Mouse (Mus musculus): ENCODE results near the gene Cab39.

Cab39 gene

DNA sequence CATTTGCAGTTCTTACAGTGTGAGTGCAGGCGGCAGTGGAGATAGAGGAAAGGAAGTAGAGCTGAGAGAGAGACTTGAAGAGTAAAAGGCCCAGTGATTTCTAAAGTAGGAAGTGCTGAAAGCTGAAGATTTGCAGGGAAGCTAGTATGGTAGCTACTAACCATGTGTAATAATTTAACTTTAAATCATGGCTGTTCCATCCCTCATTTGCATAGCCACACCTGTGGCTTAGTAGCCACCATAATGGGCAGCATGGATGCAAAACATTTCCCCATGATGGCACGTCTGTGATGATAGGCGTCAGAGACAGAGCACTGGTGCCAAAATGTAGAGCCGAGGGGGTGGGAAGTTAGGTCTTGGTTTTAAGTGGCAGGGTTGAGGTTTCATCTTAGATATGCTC, 47.2 kb downstream of the Cab39 start:
- in situ Hi-C loops (cut with MboI, MseI), result no loop called here

DNA sequence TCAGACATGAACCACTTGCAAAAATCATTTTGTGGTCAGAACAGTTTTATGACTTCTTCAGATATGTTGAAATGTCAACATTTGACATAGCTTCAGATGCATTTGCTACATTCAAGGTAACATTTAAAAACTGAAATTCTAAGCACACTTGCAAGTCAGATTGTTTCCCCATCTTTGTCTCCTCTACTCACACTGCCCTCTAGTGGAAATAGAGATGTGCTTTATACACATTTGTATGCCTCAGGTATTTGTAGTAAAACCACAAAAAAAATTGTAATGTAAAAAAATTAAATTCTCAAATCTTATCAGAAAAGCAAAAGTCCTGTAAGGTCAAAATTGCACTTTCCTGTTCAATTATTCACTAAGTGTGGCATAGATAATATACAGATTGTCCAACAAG, 49.0 kb downstream of the Cab39 start:
- in situ Hi-C loops (cut with MboI, MseI), result no loop called here

DNA sequence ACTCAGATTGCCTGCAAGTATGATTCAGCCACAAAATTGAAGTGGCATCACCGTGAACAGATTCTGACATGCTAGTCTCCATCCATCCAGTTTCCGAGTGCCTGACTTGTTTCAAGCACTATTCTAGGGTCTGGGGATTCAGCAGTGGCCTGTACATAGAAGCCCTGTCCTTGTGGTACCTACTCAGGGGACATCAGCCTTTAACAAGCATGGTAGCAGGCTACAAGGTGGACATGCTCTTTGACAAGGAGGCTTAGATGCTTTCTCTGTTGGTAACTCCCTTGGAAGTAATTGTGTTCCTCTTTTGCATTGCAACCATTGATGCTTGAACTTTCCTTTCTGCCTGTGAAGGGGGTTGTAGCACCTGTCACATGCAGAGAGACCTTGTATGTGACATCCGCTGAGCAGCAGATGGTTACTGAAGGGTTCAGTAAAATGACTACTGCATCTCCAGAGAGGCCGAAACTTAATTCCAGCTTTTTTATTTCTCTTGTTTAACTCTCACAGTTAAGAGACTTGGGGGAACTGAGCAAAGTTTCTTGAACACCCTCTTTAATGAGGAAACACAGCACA, 50.1 kb downstream of the Cab39 start:
- in situ Hi-C loops (cut with MboI, MseI), result no loop called here

DNA sequence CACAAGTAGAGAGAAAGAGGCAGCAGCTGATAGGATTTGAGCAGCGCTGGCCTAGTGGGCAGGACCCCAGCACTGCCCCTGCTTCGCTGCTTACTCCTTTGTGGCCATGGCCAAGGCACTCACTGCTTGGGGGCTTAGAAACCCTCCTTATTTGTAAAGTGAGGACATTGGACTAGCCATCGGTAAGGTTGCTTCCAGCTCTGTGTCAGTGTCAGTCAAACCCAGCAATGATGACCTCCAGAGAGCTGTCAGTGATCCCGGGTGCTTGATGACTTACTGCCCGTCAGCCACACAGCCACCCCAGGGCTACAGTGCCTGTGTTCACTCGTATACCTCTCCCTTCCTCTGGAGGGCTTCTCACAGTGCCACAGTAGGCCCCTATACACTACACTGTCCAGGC, 51.7 kb downstream of the Cab39 start:
- in situ Hi-C loops (cut with MboI, MseI), result no loop called here

DNA sequence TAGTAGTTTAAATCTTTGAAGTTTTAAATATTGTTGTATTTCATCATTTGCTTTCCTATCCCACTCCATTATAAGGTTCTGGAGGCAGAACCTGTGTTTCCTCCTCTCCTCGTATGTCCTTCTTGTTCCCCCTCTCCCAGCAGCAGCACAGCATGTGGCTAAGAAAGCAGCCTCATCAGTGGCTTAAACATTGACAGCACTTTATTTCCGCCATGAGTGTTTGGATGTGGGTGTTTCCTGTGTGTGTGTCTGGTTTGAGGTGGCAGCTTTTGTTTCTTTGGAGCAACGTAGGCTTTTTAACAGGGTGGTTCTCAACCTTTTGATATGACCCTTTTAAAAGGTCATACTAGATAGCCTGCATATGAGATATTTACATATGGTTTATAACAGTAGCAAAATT, 52.2 kb downstream of the Cab39 start:
- in situ Hi-C loops (cut with MboI, MseI), result no loop called here

DNA sequence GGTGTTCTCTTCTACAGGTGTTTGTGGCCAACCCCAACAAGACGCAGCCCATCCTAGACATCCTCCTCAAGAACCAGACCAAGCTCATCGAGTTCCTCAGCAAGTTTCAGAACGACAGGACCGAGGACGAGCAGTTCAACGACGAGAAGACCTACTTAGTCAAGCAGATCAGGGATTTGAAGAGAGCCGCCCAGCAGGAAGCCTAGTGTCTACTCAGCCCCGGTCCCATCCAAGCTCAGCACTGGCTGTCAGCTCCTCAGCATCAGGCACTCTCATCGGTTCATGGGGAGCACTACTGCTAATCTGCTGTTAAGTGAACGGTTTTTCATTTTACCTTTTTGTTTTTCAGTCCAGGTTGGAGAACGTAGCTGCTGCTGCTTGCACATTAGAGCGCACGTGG, 55.8 kb downstream of the Cab39 start:
- in situ Hi-C loops (cut with MboI, MseI), result no loop called here

DNA sequence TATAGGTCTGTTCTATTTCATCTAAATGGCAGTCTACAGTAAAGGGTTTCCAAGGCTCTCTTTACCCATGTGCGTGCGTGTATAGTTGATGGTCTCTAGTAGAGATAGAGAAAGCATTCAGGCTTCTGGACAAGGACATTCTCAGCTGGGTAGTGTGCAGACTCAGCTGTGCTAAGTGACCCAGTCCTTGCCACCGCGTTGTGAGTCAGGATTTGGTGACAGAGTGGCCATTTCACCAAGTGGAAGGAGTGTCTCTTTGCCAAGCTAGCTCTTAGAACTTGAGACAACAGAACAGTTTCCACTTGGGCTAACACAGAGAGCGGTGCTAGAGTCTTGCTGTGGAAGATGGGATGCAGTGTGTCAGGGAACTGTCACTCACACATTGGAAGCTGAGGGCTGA, 57.6 kb downstream of the Cab39 start:
- in situ Hi-C loops (cut with MboI, MseI), result loop anchor here (5.0 to 25.0 kb wide), 3 partner anchors 41 to 739 kb away; partner anchors contain the start of genes A530032D15Rik (in 1 of the 2), Gm10553 (in 1 of the 2) and Itm2c (in 1 of the 2)

DNA sequence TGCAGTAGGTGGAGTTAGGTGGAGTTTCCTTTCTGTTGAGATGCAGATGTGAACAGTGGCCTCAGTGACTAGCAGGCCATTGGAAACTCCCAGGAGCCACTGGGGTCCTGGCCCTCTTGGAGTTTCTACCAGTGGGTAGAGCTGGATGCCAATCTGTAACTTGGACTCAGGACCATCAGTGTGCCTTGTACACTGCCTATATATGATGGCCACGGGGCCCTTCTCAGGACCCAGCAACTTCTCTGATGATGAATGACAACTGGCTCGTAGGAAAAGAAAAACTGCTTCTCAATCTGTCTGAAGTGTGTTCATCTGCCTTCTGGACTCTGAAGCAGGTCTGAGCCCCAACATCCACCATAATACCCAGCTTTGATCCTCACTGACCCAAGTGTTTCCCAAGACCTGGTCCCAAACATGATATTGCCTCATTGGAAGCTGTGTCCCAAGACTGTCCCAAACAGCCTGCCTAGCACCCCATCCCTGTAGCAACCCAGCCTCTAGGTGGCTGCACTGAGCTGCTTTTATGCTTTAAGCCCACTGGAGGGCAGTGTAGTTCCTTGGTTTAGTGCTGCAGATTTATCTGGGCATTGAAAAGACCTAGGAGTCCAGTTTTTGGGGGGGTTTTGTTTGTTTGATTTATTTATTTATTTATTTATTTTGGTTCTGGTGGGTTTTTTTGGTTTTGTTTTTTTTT, 59.9 kb downstream of the Cab39 start:
- in situ Hi-C loops (cut with MboI, MseI), result loop anchor here (5.0 to 25.0 kb wide), 3 partner anchors 39 to 741 kb away; partner anchors contain the start of genes A530032D15Rik (in 1 of the 2), Gm10553 (in 1 of the 2) and Itm2c (in 1 of the 2)

DNA sequence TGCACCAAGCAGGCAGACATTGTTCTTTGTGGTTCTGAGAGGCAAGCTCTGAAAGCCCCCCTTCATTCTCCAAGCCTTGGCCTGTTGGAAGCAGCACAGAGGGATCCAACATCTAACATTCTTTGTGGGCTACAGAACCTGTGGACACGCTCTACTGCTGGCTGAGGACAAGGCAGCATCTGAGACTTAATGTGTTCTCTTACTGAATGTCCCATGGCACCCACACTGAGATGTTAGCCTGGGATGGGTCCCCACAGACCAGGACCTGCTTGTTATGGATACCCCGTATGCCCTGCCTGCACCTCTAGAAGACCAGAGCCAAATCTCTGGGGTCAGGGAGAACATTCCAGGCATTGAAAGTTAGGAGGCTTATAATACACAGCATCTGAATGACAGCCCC, 60.6 kb downstream of the Cab39 start:
- in situ Hi-C loops (cut with MboI, MseI), result loop anchor here (5.0 to 25.0 kb wide), 3 partner anchors 38 to 742 kb away; partner anchors contain the start of genes A530032D15Rik (in 1 of the 2), Gm10553 (in 1 of the 2) and Itm2c (in 1 of the 2)

DNA sequence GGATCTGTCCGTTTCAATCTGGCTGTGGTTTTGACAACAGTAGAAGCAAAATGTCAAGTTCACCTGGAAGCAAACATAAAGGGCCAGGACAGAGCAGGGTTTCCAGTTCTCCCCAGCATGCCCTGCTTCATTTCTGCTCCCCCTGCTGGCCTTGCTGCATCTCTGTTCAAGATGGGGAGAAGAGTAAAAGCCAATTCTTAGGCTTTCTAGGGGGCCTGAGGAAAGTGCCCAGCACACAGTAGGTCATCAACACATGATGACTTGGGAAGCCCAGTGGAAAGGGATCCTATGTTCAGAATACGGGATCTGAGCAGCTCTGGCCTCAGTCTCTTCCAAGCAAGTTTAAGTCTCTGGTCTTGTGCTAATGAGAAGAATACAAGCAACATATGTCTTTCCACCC, 61.2 kb downstream of the Cab39 start:
- in situ Hi-C loops (cut with MboI, MseI), result loop anchor here (5.0 to 25.0 kb wide), 3 partner anchors 38 to 742 kb away; partner anchors contain the start of genes A530032D15Rik (in 1 of the 2), Gm10553 (in 1 of the 2) and Itm2c (in 1 of the 2)

DNA sequence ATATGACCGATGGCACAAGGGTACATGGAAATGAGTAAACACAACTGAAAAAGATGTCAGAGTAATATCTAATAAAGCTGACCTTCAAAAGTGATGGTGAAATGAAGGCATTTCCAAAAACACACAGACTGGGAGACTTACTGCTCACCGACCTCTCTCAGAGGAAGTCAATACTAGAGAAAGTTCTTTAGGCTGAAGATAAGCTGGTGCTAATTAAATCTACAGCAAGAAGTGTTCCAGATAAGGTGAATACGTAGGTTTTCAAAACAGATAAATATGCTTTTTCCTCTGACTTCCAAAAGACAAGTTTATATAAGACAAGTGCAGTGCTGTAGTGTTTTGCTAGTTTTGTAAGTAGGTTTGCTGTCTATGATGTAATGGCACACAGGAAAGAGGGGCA, 63.0 kb downstream of the Cab39 start:
- in situ Hi-C loops (cut with MboI, MseI), result loop anchor here (5.0 to 25.0 kb wide), 3 partner anchors 66 to 744 kb away; partner anchors contain the start of genes A530032D15Rik (in 1 of the 2) and Gm10553 (in 1 of the 2)

DNA sequence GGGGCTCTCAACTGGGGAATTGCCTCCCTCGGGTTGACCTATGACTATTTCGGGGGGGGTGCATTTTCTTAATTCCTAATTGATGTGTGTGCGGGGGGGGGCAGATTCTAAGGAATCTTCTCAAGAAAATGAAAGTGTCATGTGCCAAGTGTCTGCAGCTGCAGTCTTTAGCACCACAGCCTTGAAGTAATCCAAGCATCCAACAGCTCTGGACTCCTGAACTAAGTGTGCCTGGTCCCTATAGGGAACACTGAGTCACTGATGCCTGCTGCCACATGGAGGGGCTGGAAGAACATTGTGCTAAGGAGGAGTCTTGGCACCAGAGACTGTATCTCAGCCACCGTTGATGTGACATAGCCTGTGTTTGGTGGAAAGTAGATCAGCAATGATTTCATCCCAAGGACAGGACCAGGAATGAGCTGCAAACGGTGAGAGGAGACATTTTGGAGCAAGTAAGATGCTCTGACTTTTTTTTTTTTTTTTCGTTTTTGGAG, 64.1 kb downstream of the Cab39 start:
- in situ Hi-C loops (cut with MboI, MseI), result loop anchor here (5.0 to 25.0 kb wide), 3 partner anchors 65 to 745 kb away; partner anchors contain the start of genes A530032D15Rik (in 1 of the 2) and Gm10553 (in 1 of the 2)

DNA sequence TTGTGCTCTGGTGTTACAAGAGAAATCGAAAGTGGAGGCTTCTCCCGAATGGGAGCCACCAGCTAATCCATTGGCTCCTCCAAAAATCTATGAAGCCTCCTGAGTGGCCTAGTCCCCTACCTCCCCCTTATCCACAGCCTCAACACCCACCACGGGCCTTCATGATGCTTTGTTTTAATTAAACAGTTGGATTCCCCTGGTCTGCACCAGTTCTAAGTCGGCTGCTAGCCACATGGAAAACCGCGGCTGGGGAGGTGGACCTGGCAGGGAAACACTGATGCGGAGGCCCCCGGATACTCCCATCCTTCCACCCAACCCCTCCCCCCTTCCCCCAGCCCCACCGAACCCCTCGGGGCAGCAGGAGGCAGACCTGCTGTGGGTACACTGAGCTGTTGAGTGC, 71.1 kb downstream of the Cab39 start:
- in situ Hi-C loops (cut with MboI, MseI), result loop anchor here in 1 of 2 experiments (25.0 kb wide), 1 partner anchor 752 kb away; the partner anchor contains the start of genes A530032D15Rik and Gm10553

DNA sequence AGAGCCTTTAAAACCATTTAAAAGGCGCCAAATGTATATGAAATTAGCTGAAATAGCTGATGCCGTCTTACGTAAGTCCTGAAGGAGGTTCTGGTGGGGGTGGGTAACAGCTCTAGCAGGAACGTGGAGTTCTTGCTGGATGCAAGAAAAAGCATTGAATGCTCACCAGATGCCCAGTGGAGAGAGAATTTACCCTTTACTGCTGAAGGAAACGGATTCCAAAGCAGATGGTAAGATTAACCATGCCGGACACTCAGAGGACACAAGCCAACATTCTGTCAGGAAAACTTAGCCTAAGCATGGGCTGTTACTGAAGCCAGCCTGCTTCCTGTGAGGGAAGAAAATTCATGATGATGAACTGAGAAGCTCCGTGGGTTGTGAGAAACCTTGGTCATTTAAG, 76.8 kb downstream of the Cab39 start:
- in situ Hi-C loops (cut with MboI, MseI), result loop anchor here (10.0 to 25.0 kb wide), 2 partner anchors 395 to 758 kb away; partner anchors contain the start of genes A530032D15Rik (in 1 of the 2) and Gm10553 (in 1 of the 2)

DNA sequence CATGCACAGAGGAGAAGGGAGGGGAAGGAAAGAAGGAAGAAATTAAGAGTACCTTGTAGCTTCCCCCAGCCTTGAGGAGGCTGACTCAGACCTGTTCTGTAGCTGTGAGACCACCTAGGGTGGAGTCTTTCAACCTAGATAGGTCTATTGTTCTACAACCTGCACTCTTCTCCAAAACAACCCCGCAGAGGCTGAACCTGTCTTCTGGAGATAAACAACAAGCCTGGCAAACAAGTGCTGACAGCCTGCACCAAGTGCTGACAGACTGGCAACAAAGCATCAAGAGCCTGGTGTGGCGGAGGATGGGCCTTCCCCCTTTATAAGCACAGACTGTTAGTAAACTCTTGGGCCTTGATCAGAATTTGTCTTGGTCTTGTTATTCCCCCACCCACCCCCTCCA, 77.3 kb downstream of the Cab39 start:
- in situ Hi-C loops (cut with MboI, MseI), result loop anchor here (10.0 to 25.0 kb wide), 2 partner anchors 396 to 758 kb away; partner anchors contain the start of genes A530032D15Rik (in 1 of the 2) and Gm10553 (in 1 of the 2)

DNA sequence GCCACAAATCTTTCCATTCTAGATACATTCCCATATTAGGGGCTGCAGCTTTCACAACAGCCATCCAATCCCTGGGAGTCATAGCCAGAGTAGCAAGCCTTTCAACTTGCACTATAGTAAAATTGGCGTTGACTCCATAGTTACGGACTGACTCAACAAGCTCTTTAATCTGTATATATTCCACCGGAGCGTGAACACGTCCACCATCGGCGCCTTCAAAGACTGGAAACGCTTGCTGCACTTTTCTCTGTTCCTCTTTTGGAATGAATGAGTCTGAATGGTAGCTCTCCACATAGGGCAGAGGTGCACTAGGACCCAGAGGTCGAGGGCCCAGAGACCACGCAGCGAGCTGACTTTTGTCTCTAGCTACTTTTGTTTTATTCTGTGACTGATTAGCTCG, 88.8 kb downstream of the Cab39 start:
- in situ Hi-C loops (cut with MboI, MseI), result no loop called here

DNA sequence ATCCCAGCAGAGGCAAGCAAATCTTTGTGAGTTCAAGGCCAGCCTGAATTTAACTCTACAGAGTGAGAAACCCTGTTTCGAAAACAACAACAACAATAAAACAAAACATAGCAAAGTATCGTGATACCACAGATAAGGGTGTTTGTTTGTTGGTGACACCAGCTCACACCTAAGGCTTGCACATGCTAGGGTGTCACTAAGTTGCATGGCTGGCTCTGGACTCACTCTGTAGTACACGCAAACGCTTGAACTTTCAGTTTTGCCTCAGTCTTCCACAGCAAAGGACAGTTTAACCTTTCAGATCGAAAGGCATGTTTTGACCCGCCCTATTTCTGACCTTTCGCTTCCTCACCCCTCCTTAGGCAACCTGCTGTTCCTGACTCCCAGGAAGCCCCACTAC, 94.0 kb downstream of the Cab39 start:
- in situ Hi-C loops (cut with MboI, MseI), result no loop called here

DNA sequence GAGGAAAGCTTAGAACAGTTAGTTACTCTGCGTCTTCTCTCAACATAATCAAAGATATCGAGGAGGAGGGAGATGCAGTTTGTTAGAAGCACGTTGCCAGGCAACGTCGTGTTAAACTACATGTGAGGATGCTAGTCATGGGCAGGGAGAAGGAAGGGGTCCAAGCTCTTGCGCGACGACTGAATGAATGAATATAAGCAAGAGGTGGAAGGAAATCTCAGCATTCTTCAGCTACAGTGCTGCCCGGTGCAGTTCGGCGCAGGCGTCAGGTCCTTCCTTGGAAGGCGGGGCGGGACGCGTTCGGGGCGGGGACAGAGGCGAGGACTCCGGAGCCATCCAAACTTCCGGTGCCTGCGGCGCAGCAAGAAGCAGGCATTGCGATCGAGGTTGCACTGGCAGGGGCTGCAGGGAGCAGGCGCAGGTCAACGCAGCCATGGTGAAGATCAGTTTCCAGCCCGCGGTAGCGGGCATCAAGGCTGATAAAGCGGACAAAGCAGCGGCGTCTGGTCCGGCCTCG, 101.0 kb downstream of the Cab39 start, which contains the start of gene Itm2c:
Itm2c (plus strand) TSS at position 51 of the 517 bp plus-strand sequence.
- in situ Hi-C loops (cut with MboI, MseI), result loop anchor here in 1 of 2 experiments (5.0 kb wide), 1 partner anchor 42 kb away; no protein-coding TSS in a partner anchor

DNA sequence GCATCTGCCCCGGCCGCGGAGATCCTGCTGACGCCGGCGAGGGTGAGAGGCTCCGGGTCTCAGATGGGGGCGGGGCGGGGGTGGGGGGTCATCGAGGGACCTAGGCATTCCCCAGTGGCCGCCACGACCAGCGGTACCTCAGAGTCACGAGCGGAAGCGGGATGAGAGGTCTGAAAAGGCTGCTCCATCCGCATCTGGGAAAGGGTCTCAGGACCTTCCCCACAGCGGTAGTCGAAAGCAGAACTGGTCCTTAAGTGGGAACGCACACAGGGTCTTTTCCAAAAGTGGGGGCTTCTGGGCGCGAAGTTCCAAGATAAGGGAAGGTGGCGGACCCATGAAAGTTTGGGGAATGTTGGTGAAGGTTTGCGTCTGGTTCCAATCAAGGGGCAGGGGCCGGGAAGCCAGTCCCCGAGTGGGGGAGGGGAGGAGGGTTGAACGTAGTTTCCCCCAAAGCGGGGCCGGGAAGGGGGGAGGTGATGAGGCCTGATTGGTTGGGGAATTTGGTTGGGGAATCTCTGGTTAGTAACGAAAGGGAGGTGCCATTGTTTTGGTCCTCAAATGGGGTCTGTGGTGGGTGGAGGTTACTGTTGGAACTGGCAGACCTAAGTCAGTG, 101.6 kb downstream of the Cab39 start:
- in situ Hi-C loops (cut with MboI, MseI), result loop anchor here in 1 of 2 experiments (5.0 kb wide), 1 partner anchor 43 kb away; no protein-coding TSS in a partner anchor

DNA sequence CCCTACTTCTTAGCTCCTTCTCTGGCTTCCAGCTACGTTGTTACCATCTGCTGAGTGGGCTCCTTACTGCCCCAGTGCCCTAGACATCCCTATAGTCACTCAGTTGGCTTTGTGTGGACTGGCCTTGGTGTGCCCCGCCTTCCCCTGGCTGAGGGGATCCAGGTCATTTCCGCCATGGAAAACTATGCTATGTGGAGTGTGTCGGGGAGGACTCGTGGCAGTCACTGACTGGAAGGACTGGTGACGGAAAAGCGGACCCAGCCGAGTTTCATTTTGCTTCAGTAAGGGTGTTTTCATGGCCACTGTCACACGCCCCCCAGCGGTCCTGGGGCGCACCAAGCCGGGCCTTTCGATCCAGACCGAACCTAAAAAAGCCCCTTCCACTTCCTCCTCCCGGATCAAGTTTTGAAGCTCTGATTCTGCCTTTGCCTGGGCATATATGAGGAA, 102.2 kb downstream of the Cab39 start:
- in situ Hi-C loops (cut with MboI, MseI), result no loop called here

DNA sequence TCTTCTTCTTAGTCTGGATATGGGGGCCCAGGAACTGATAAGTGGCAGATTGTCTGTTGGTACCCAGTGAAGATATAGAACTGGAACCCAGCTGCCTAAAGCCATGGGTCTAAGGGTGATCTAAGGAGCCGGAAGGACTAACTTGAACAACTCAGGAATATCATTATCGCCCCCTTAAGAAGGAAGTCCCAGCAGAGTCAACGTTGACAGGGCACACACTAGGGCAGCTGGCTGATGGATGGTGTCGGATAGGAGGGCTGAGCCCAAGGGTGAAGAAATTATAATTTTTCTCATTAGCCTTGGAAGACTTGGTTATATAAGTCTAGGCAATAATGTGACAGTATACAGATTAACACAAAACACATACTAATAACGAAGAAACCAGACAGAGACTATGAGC, 102.9 kb downstream of the Cab39 start:
- in situ Hi-C loops (cut with MboI, MseI), result no loop called here
